Mouse (Mus musculus): ENCODE results near the gene Kirrel3.

DNA sequence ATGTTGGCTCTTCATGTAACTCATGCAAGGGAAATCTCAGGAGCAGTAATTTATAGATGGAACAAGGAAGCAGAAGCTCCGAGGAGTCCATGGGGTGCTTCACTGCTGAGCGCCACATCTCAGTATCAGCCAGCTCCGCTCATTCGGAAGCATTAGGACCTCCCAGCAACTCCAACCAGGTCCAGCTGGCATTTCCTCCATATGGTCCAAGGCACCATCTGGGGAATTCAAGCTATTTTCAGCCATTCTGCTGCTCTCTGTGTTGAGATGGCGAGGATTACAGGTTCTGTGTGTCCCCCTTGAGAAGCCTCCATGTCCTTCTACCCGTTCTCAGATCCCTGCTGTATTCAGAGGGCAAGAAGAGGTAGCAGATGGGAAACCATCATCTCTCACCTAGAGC, 419.5 kb downstream of the Kirrel3 start:
- TF ChIP-seq GATA1 (IDR thresholded peaks at IDR 0.05; ENCODE audit: low read length), result no peak
- TF ChIP-seq TAL1 (IDR thresholded peaks at IDR 0.05; ENCODE audit: low read length), result no peak
